Mouse (Mus musculus): ENCODE results near the gene Btbd16. TPM values are rescaled to one million over a fixed set of nuclear protein-coding genes. Genes with fewer than 3 reads are reported as not detected.
A peak's percentile ranks its signal among the peaks of the same experiment; 100 is the strongest.

Gene Btbd16
- polyA plus RNA-seq, 1 experiment from 2014 or later: not detected

GRCm38 (mm10) chr7:130819624-130820023, 45.8 kb downstream of the Btbd16 start:
- H3K4me3 ChIP-seq (ENCODE audit: control insufficient read depth in 1 of 2, insufficient read depth in 1 of 2, low read depth in 1 of 2, low read length in 2 of 2): no peak overlapping the region
- H3K9ac ChIP-seq (ENCODE audit: low read length): no peak overlapping the region
- H3K4me2 ChIP-seq (ENCODE audit: low read length): no peak overlapping the region
- no peaks in the 10 kb centered on the region for H3K9me3 ChIP-seq (ENCODE audit: control insufficient read depth, low read length)
- no peaks in the 10 kb centered on the region for H3K27me3 ChIP-seq (ENCODE audit: control insufficient read depth, insufficient read depth, low read length)
- no peak overlapping the region for H3K27ac ChIP-seq (replicated peaks in 1 of 2; ENCODE audit: control insufficient read depth in 1 of 2, insufficient read depth in 1 of 2, low read depth in 2 of 2, low read length in 2 of 2)
- no peak for ATAC-seq (ENCODE audit: insufficient number of reproducible peaks, insufficient read depth, low FRiP score, low read depth)
- H3K36me3 ChIP-seq (ENCODE audit: control insufficient read depth, insufficient read depth, low read length): no peaks in the 10 kb centered on the region
- 38% methylated on average over 10 of the region's 10 CpGs for WGBS
- peaks cover 11 to 19% of the 10 kb centered on the region in 2 experiments for H3K4me1 ChIP-seq (ENCODE audit: control insufficient read depth in 2 of 2, insufficient read depth in 2 of 2, low read length in 2 of 2)

GRCm38 (mm10) chr7:130823992-130824391, 50.1 kb downstream of the Btbd16 start:
- no peaks in the 10 kb centered on the region for H3K36me3 ChIP-seq (ENCODE audit: control insufficient read depth, insufficient read depth, low read length)
- no peak overlapping the region for H3K4me3 ChIP-seq (ENCODE audit: control insufficient read depth in 1 of 2, insufficient read depth in 1 of 2, low read depth in 1 of 2, low read length in 2 of 2)
- H3K4me1 ChIP-seq (ENCODE audit: control insufficient read depth in 2 of 2, insufficient read depth in 2 of 2, low read length in 2 of 2): peaks cover 12 to 17% of the 10 kb centered on the region in 2 experiments
- no peak for ATAC-seq (ENCODE audit: insufficient number of reproducible peaks, insufficient read depth, low FRiP score, low read depth)
- no peak overlapping the region for H3K27ac ChIP-seq (replicated peaks in 1 of 2; ENCODE audit: control insufficient read depth in 1 of 2, insufficient read depth in 1 of 2, low read depth in 2 of 2, low read length in 2 of 2)
- H3K27me3 ChIP-seq (ENCODE audit: control insufficient read depth, insufficient read depth, low read length): no peaks in the 10 kb centered on the region
- H3K4me2 ChIP-seq (ENCODE audit: low read length): peak overlapping the region; percentile 9; the same call in 1 of the 2 replicates
- 0 out of 2 replicates have a peak, but pooled peaks cover 4% of the 10 kb centered on the region for H3K9me3 ChIP-seq (ENCODE audit: control insufficient read depth, low read length)
- 24% methylated on average over 9 of the region's 9 CpGs for WGBS
- no peak overlapping the region for H3K9ac ChIP-seq (ENCODE audit: low read length)

GRCm38 (mm10) chr7:130826343-130826742, 52.5 kb downstream of the Btbd16 start:
- H3K36me3 ChIP-seq (ENCODE audit: control insufficient read depth, insufficient read depth, low read length): no peaks in the 10 kb centered on the region
- H3K9me3 ChIP-seq (ENCODE audit: control insufficient read depth, low read length): 0 out of 2 replicates have a peak, but pooled peaks cover 4% of the 10 kb centered on the region
- H3K4me1 ChIP-seq (ENCODE audit: control insufficient read depth in 2 of 2, insufficient read depth in 2 of 2, low read length in 2 of 2): peaks cover 5 to 9% of the 10 kb centered on the region in 2 experiments; a peak in 3 of 4 replicates
- H3K4me2 ChIP-seq (ENCODE audit: low read length): no peak overlapping the region
- no peaks in the 10 kb centered on the region for H3K27me3 ChIP-seq (ENCODE audit: control insufficient read depth, insufficient read depth, low read length)
- no peak for ATAC-seq (ENCODE audit: insufficient number of reproducible peaks, insufficient read depth, low FRiP score, low read depth)
- WGBS: 70% methylated on average over 3 of the region's 3 CpGs
- no peak overlapping the region for H3K9ac ChIP-seq (ENCODE audit: low read length)
- no peak overlapping the region for H3K4me3 ChIP-seq (ENCODE audit: control insufficient read depth in 1 of 2, insufficient read depth in 1 of 2, low read depth in 1 of 2, low read length in 2 of 2)
- no peak overlapping the region for H3K27ac ChIP-seq (replicated peaks in 1 of 2; ENCODE audit: control insufficient read depth in 1 of 2, insufficient read depth in 1 of 2, low read depth in 2 of 2, low read length in 2 of 2)

- no peak overlapping the region for H3K9ac ChIP-seq (ENCODE audit: low read length)
- 25% methylated on average over 3 of the region's 3 CpGs for WGBS
- no peak overlapping the region for H3K27ac ChIP-seq (replicated peaks in 1 of 2; ENCODE audit: control insufficient read depth in 1 of 2, insufficient read depth in 1 of 2, low read depth in 2 of 2, low read length in 2 of 2)
- no peak for ATAC-seq (ENCODE audit: insufficient number of reproducible peaks, insufficient read depth, low FRiP score, low read depth)
- no peaks in the 10 kb centered on the region for H3K36me3 ChIP-seq (ENCODE audit: control insufficient read depth, insufficient read depth, low read length)
- peaks cover 5 to 9% of the 10 kb centered on the region in 2 experiments; a peak in 3 of 4 replicates for H3K4me1 ChIP-seq (ENCODE audit: control insufficient read depth in 2 of 2, insufficient read depth in 2 of 2, low read length in 2 of 2)
- H3K4me3 ChIP-seq (ENCODE audit: control insufficient read depth in 1 of 2, insufficient read depth in 1 of 2, low read depth in 1 of 2, low read length in 2 of 2): no peak overlapping the region
- 0 out of 2 replicates have a peak, but pooled peaks cover 4% of the 10 kb centered on the region for H3K9me3 ChIP-seq (ENCODE audit: control insufficient read depth, low read length)
- H3K27me3 ChIP-seq (ENCODE audit: control insufficient read depth, insufficient read depth, low read length): no peaks in the 10 kb centered on the region
- no peak overlapping the region for H3K4me2 ChIP-seq (ENCODE audit: low read length)
Observed at GRCm38 (mm10) chr7:130827431-130827830, 53.6 kb downstream of the Btbd16 start.

- H3K9me3 ChIP-seq (ENCODE audit: control insufficient read depth, low read length): 0 out of 2 replicates have a peak, but pooled peaks cover 4% of the 10 kb centered on the region
- no peak overlapping the region for H3K4me2 ChIP-seq (ENCODE audit: low read length)
- H3K27me3 ChIP-seq (ENCODE audit: control insufficient read depth, insufficient read depth, low read length): no peaks in the 10 kb centered on the region
- H3K4me3 ChIP-seq (ENCODE audit: control insufficient read depth in 1 of 2, insufficient read depth in 1 of 2, low read depth in 1 of 2, low read length in 2 of 2): no peak overlapping the region
- H3K27ac ChIP-seq (replicated peaks in 1 of 2; ENCODE audit: control insufficient read depth in 1 of 2, insufficient read depth in 1 of 2, low read depth in 2 of 2, low read length in 2 of 2): no peak overlapping the region
- no peak overlapping the region for H3K9ac ChIP-seq (ENCODE audit: low read length)
- no peaks in the 10 kb centered on the region for H3K36me3 ChIP-seq (ENCODE audit: control insufficient read depth, insufficient read depth, low read length)
- H3K4me1 ChIP-seq (ENCODE audit: control insufficient read depth in 2 of 2, insufficient read depth in 2 of 2, low read length in 2 of 2): peaks cover 5 to 9% of the 10 kb centered on the region in 2 experiments; a peak in 3 of 4 replicates
- no peak for ATAC-seq (ENCODE audit: insufficient number of reproducible peaks, insufficient read depth, low FRiP score, low read depth)
- WGBS: 89% methylated on average over 9 of the region's 9 CpGs
Observed at GRCm38 (mm10) chr7:130827844-130828403, 54.1 kb downstream of the Btbd16 start.

GRCm38 (mm10) chr7:130828475-130828874, 54.6 kb downstream of the Btbd16 start:
- 84% methylated on average over 10 of the region's 10 CpGs for WGBS
- Histone ChIP-seq H3K9me3 (ENCODE audit: control insufficient read depth, low read length) (0 out of 2 replicates have a peak, but pooled peaks cover 4% of the 10 kb centered on the region), H3K27ac (replicated peaks in 1 of 2; ENCODE audit: control insufficient read depth in 1 of 2, insufficient read depth in 1 of 2, low read depth in 2 of 2, low read length in 2 of 2) (no peak overlapping the region), H3K27me3 (ENCODE audit: control insufficient read depth, insufficient read depth, low read length) (no peaks in the 10 kb centered on the region), H3K36me3 (ENCODE audit: control insufficient read depth, insufficient read depth, low read length) (no peaks in the 10 kb centered on the region), H3K4me3 (ENCODE audit: control insufficient read depth in 1 of 2, insufficient read depth in 1 of 2, low read depth in 1 of 2, low read length in 2 of 2) (no peak overlapping the region), H3K9ac (ENCODE audit: low read length) (no peak overlapping the region), H3K4me1 (ENCODE audit: control insufficient read depth in 2 of 2, insufficient read depth in 2 of 2, low read length in 2 of 2) (peaks cover 5 to 9% of the 10 kb centered on the region in 2 experiments; a peak in 3 of 4 replicates), H3K4me2 (ENCODE audit: low read length) (no peak overlapping the region)
- no peak for ATAC-seq (ENCODE audit: insufficient number of reproducible peaks, insufficient read depth, low FRiP score, low read depth)

GRCm38 (mm10) chr7:130831586-130831985, 57.7 kb downstream of the Btbd16 start:
- WGBS: 80% methylated on average over 5 of the region's 5 CpGs
- no peak for ATAC-seq (ENCODE audit: insufficient number of reproducible peaks, insufficient read depth, low FRiP score, low read depth)
- H3K9me3 ChIP-seq (ENCODE audit: control insufficient read depth, low read length): no peaks in the 10 kb centered on the region

GRCm38 (mm10) chr7:130834299-130834698, 60.4 kb downstream of the Btbd16 start:
- H3K9me3 ChIP-seq (ENCODE audit: control insufficient read depth, low read length): no peaks in the 10 kb centered on the region
- H3K4me2 ChIP-seq (ENCODE audit: low read length): no peak overlapping the region
- peak; percentile 99 for ATAC-seq (ENCODE audit: insufficient number of reproducible peaks, insufficient read depth, low FRiP score, low read depth)
- no peak overlapping the region for H3K27ac ChIP-seq (replicated peaks in 1 of 2; ENCODE audit: control insufficient read depth in 1 of 2, insufficient read depth in 1 of 2, low read depth in 2 of 2, low read length in 2 of 2)
- peaks cover 26% of the 10 kb centered on the region in 2 experiments for H3K4me1 ChIP-seq (ENCODE audit: control insufficient read depth in 2 of 2, insufficient read depth in 2 of 2, low read length in 2 of 2)
- no peaks in the 10 kb centered on the region for H3K27me3 ChIP-seq (ENCODE audit: control insufficient read depth, insufficient read depth, low read length)
- no peak overlapping the region for H3K4me3 ChIP-seq (ENCODE audit: control insufficient read depth in 1 of 2, insufficient read depth in 1 of 2, low read depth in 1 of 2, low read length in 2 of 2)
- H3K36me3 ChIP-seq (ENCODE audit: control insufficient read depth, insufficient read depth, low read length): no peaks in the 10 kb centered on the region
- 36% methylated on average over 17 of the region's 21 CpGs for WGBS
- no peak overlapping the region for H3K9ac ChIP-seq (ENCODE audit: low read length)

More at GRCm38 (mm10) chr7:130831586-130831985, 57.7 kb downstream of the Btbd16 start:
- H3K4me2 ChIP-seq (ENCODE audit: low read length): no peak overlapping the region
- no peaks in the 10 kb centered on the region for H3K36me3 ChIP-seq (ENCODE audit: control insufficient read depth, insufficient read depth, low read length)
- no peaks in the 10 kb centered on the region for H3K27me3 ChIP-seq (ENCODE audit: control insufficient read depth, insufficient read depth, low read length)
- no peak overlapping the region for H3K9ac ChIP-seq (ENCODE audit: low read length)
- H3K4me1 ChIP-seq (ENCODE audit: control insufficient read depth in 2 of 2, insufficient read depth in 2 of 2, low read length in 2 of 2): peaks cover 12 to 15% of the 10 kb centered on the region in 2 experiments
- H3K27ac ChIP-seq (replicated peaks in 1 of 2; ENCODE audit: control insufficient read depth in 1 of 2, insufficient read depth in 1 of 2, low read depth in 2 of 2, low read length in 2 of 2): no peak overlapping the region
- no peak overlapping the region for H3K4me3 ChIP-seq (ENCODE audit: control insufficient read depth in 1 of 2, insufficient read depth in 1 of 2, low read depth in 1 of 2, low read length in 2 of 2)

All from heart, embryonic 14.5 days (tissue).